24 mouse cellular contexts compared by ENCODE assay signal in genomic region chr5:90562880-90563279, GRCm38 (mm10). TPM values are rescaled to one million over a fixed set of nuclear protein-coding genes. Genes with fewer than 3 reads are reported as not detected.
"Had no signal": no experiment of that assay in that cellular context is flagged by ENCODE, and none has a peak within 500 bp of the region (broad histone marks: within the 10 kb centered on the region; RNA-seq: fewer than 3 reads in every experiment).

No protein-coding gene starts in this region.

- H3K9ac ChIP-seq: liver, embryonic 14.5 days; lung, embryonic 15.5 days; midbrain, embryonic 12.5 days; midbrain, embryonic 15.5 days; neural tube, embryonic 12.5 days; stomach, embryonic 15.5 days had no signal

- H3K27ac ChIP-seq: liver, embryonic 14.5 days; lung, embryonic 15.5 days; midbrain, embryonic 10.5 days; midbrain, embryonic 12.5 days; midbrain, embryonic 15.5 days; neural tube, embryonic 12.5 days; stomach, embryonic 15.5 days; stomach, postnatal 0 days had no signal

- H3K4me2 ChIP-seq: lung, embryonic 15.5 days; midbrain, embryonic 12.5 days; midbrain, embryonic 15.5 days; neural tube, embryonic 12.5 days; stomach, embryonic 15.5 days had no signal

- H3K4me3 ChIP-seq: lung, embryonic 15.5 days; midbrain, embryonic 10.5 days; midbrain, embryonic 12.5 days; midbrain, embryonic 15.5 days; neural tube, embryonic 12.5 days; stomach, embryonic 15.5 days had no signal

- H3K36me3 ChIP-seq: lung, embryonic 15.5 days; midbrain, embryonic 10.5 days; midbrain, embryonic 12.5 days; midbrain, embryonic 15.5 days; neural tube, embryonic 12.5 days; stomach, embryonic 15.5 days had no signal

- ATAC-seq: lung, postnatal 0 days; midbrain, embryonic 15.5 days had no signal

- H3K9me3 ChIP-seq: lung, embryonic 15.5 days; midbrain, embryonic 10.5 days; midbrain, embryonic 12.5 days; midbrain, embryonic 15.5 days; neural tube, embryonic 12.5 days; stomach, embryonic 15.5 days had no signal

- H3K27me3 ChIP-seq: lung, embryonic 15.5 days; midbrain, embryonic 12.5 days; midbrain, embryonic 15.5 days; neural tube, embryonic 12.5 days; stomach, embryonic 15.5 days had no signal

- DNase-seq: lung, adult 2 months; lung, postnatal 14 days; lung, postnatal 4 days; right cerebral cortex, postnatal 14 days; thymus, adult 2 months; thymus, postnatal 25 days; thymus, postnatal 4 days had no signal

- H3K4me1 ChIP-seq: midbrain, embryonic 10.5 days; midbrain, embryonic 12.5 days; midbrain, embryonic 15.5 days; neural tube, embryonic 12.5 days; stomach, embryonic 15.5 days had no signal

RNA-seq across cellular contexts. Expression of gene 5830473C10Rik, which starts 2.0 kb away (rescaled TPM):
- total RNA-seq: megakaryocyte, adult 5-6 weeks; megakaryocyte-erythroid progenitor cell, adult 5-6 weeks; midbrain, postnatal 0 days; monocyte, adult 5-6 weeks; neutrophil, adult 5-6 weeks had no signal
- polyA plus RNA-seq: lung, adult 2 months; lung, postnatal 0 days; midbrain, embryonic 10.5 days; midbrain, embryonic 12.5 days; neural tube, embryonic 12.5 days; neural tube, embryonic 14.5 days; spleen, adult 2 months; stomach, postnatal 0 days; thymus, adult 2 months; urinary bladder, adult 2 months had no signal

RNA-seq across cellular contexts. Expression of gene Afm, which starts 44.1 kb away (rescaled TPM):
- total RNA-seq: megakaryocyte, adult 5-6 weeks; megakaryocyte-erythroid progenitor cell, adult 5-6 weeks; midbrain, postnatal 0 days; monocyte, adult 5-6 weeks; neutrophil, adult 5-6 weeks had no signal
- polyA plus RNA-seq: lung, adult 2 months; lung, postnatal 0 days; midbrain, embryonic 10.5 days; midbrain, embryonic 12.5 days; midbrain, embryonic 15.5 days; midbrain, postnatal 0 days; neural tube, embryonic 12.5 days; neural tube, embryonic 14.5 days; thymus, adult 2 months; urinary bladder, adult 2 months had no signal
